Mouse (Mus musculus) embryonic facial prominence, embryonic 15.5 days (tissue): Measurements from ENCODE around the gene Cngb1. TPM values are rescaled to one million over a fixed set of nuclear protein-coding genes. Genes with fewer than 3 reads are reported as not detected.
"Not testable (repeated sequence)": the region's sequence is repeated elsewhere in the genome, so short reads cannot be mapped to it uniquely, and the experiment has no call there.

ENCODE experiments used
- ATAC-seq: fragments of 200-750 bp; cut with Nextera tagmentation; 2 replicates; pipeline ENCODE4 v1.8.0; 2017; ENCODE audit warnings: low read depth, moderate TSS enrichment; ENCODE audit not compliant: insufficient number of reproducible peaks, low FRiP score, low TSS enrichment
- H3K27ac ChIP-seq: fragments of 300-500 bp; sonication (generic); replicated peaks from 2 replicates; pipeline ENCODE4 v1.5.1; 2015; ENCODE audit warnings: mild to moderate bottlenecking, inconsistent platforms
- H3K27me3 ChIP-seq: fragments of 300-500 bp; sonication (generic); 2 replicates; pipeline ENCODE4 v1.6.1; 2015; ENCODE audit warnings: inconsistent platforms
- H3K36me3 ChIP-seq: fragments of 300-500 bp; sonication (generic); 2 replicates; pipeline ENCODE4 v1.6.1; 2015; ENCODE audit warnings: mild to moderate bottlenecking, inconsistent platforms
- H3K4me1 ChIP-seq: fragments of 300-500 bp; sonication (generic); 2 replicates; pipeline ENCODE4 v1.6.1; 2015; ENCODE audit warnings: inconsistent platforms
- H3K4me2 ChIP-seq: fragments of 300-500 bp; sonication (generic); replicated peaks from 2 replicates; pipeline ENCODE4 v1.6.1; 2015; ENCODE audit warnings: mild to moderate bottlenecking, inconsistent platforms
- H3K4me3 ChIP-seq: fragments of 300-500 bp; sonication (generic); replicated peaks from 2 replicates; pipeline ENCODE4 v1.5.1; 2015; ENCODE audit warnings: mild to moderate bottlenecking, inconsistent platforms
- H3K9ac ChIP-seq: fragments of 300-500 bp; sonication (generic); 2 replicates; pipeline ENCODE4 v1.6.1; 2015; ENCODE audit warnings: inconsistent platforms
- H3K9me3 ChIP-seq: fragments of 300-500 bp; sonication (generic); replicated peaks from 2 replicates; pipeline ENCODE4 v1.6.1; 2016; ENCODE audit warnings: inconsistent platforms
- WGBS: fragments of 180-500 bp; shearing (Covaris S2); methylation state at CpG from one replicate; pipeline ENCODE4 v1.1.7; 2015; 5-methylcytosine and 5-hydroxymethylcytosine counted together
- polyA plus RNA-seq: library from polyadenylated mRNA; unstranded; fragments of >200 nt; fragmentation: Nextera tagmentation; extraction: Ambion mirVana; gene quantifications from 2 replicates; pipeline ENCODE4 v1.2.1, GENCODE M21; 2015

The Cngb1 gene
- polyA plus RNA-seq, 1 experiment from 2014 or later = 0.94 TPM

DNA sequence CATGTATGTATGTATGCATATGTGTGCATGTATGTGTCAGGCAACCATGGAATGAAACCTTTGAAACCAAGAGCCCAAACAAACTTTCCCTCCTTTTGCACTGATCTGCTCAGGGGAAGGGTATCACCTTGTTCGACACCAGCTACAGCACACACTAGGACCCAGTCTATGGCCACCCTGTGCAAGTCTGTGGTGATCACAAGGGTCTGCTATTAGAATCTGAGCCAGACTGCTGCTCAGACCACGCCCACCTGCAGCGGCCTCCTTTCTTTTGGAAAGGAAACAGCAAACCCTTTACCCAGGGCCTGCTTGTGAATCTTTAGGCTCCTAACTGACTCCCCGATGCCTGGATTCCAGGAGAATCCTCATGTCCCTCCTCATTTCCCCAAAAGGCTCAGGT lies 62.5 kb downstream of the Cngb1 start:
- no peak for ATAC-seq
- no peaks in the 10 kb centered on the region for H3K9me3 ChIP-seq
- WGBS = 62% methylated on average over 4 of the region's 4 CpGs
- H3K4me2 ChIP-seq = no peak overlapping the region
- no peak overlapping the region for H3K9ac ChIP-seq
- no peak overlapping the region for H3K4me3 ChIP-seq
- H3K4me1 ChIP-seq = 0 out of 2 replicates have a peak, but pooled peaks cover 7% of the 10 kb centered on the region
- no peaks in the 10 kb centered on the region for H3K36me3 ChIP-seq
- no peaks in the 10 kb centered on the region for H3K27me3 ChIP-seq
- H3K27ac ChIP-seq = no peak overlapping the region

GRCm38 (mm10) chr8:95242826-95243571 lies 63.4 kb downstream of the Cngb1 start:
- ATAC-seq = no peak
- 53% methylated on average over 12 of the region's 12 CpGs for WGBS
- H3K9ac ChIP-seq = no peak overlapping the region

GRCm38 (mm10) chr8:95242099-95242825 lies 64.1 kb downstream of the Cngb1 start:
- no peak overlapping the region for H3K4me2 ChIP-seq
- H3K4me3 ChIP-seq = no peak overlapping the region
- 87% methylated on average over 26 of the region's 26 CpGs for WGBS
- ATAC-seq = no peak
- H3K4me1 ChIP-seq = 0 out of 2 replicates have a peak, but pooled peaks cover 7% of the 10 kb centered on the region
- no peak overlapping the region for H3K9ac ChIP-seq
- H3K9me3 ChIP-seq = no peaks in the 10 kb centered on the region
- no peaks in the 10 kb centered on the region for H3K27me3 ChIP-seq
- no peaks in the 10 kb centered on the region for H3K36me3 ChIP-seq
- no peak overlapping the region for H3K27ac ChIP-seq

More at GRCm38 (mm10) chr8:95242826-95243571, 63.4 kb downstream of the Cngb1 start:
- no peak overlapping the region; the same call in 1 of the 2 replicates for H3K27ac ChIP-seq
- H3K4me2 ChIP-seq = no peak overlapping the region
- H3K27me3 ChIP-seq = no peaks in the 10 kb centered on the region
- 0 out of 2 replicates have a peak, but pooled peaks cover 7% of the 10 kb centered on the region for H3K4me1 ChIP-seq
- no peak overlapping the region for H3K4me3 ChIP-seq
- no peaks in the 10 kb centered on the region for H3K36me3 ChIP-seq
- H3K9me3 ChIP-seq = no peaks in the 10 kb centered on the region

GRCm38 (mm10) chr8:95235683-95236082 lies 70.7 kb downstream of the Cngb1 start:
- 7% methylated on average over 3 of the region's 3 CpGs for WGBS
- no peaks in the 10 kb centered on the region for H3K36me3 ChIP-seq
- H3K4me2 ChIP-seq = no peak overlapping the region
- H3K27me3 ChIP-seq = no peaks in the 10 kb centered on the region
- H3K27ac ChIP-seq = no peak overlapping the region
- no peaks in the 10 kb centered on the region for H3K4me1 ChIP-seq
- no peak overlapping the region for H3K4me3 ChIP-seq
- no peak for ATAC-seq
- H3K9ac ChIP-seq = no peak overlapping the region
- H3K9me3 ChIP-seq = no peaks in the 10 kb centered on the region

DNA sequence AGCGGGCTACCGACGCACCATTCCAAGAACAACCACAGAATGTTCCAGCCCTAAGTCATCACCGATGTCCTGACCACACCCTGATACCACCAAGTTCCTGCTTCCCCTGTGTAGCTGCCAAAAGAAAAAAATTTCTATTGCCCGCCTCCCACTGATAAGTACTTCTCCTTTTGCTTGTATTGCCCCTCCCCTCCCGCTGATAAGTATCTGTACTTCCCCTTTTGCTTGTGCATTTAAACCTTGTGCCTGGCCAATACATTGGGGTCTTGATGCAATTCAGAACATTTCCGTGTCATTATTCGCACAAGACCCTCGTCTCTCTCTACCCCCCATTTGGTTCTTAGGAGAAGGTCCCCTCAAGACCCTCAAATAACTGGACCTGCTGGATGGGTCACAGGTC lies 76.3 kb downstream of the Cngb1 start:
- H3K4me3 ChIP-seq, H3K27ac ChIP-seq, H3K9me3 ChIP-seq, H3K27me3 ChIP-seq, H3K4me2 ChIP-seq, ATAC-seq, H3K36me3 ChIP-seq, H3K9ac ChIP-seq: not testable (repeated sequence)
- H3K4me1 ChIP-seq = peaks cover 14% of the 10 kb centered on the region
- 90% methylated on average over 9 of the region's 9 CpGs for WGBS

DNA sequence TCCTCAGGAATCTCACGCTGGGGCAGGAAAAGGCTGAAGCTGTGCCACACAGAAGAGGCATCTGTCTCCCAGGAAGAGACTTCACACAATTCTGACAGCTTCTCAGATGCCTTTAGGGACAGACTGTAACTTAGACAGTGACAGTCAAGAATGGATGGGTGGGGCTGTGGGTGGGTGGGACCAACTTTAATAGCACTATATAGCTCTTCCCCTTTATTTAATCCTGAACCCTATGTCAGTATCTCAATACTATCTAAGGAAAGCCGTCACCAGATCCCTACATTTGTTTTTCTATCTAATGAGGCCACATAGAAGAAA lies 79.3 kb downstream of the Cngb1 start:
- peaks cover 14% of the 10 kb centered on the region for H3K4me1 ChIP-seq
- WGBS = 26% methylated on average over 2 of the region's 2 CpGs
- no peaks in the 10 kb centered on the region for H3K9me3 ChIP-seq
- no peaks in the 10 kb centered on the region for H3K27me3 ChIP-seq
- H3K27ac ChIP-seq = 0 out of 2 replicates have a peak overlapping the region, but pooled peaks have one; percentile 0
- no peaks in the 10 kb centered on the region for H3K36me3 ChIP-seq
- ATAC-seq = peak; percentile 43; the same call in 1 of the 2 replicates
- no peak overlapping the region for H3K9ac ChIP-seq
- no peak overlapping the region for H3K4me2 ChIP-seq
- no peak overlapping the region for H3K4me3 ChIP-seq

- Histone ChIP-seq H3K9ac (no peak overlapping the region), H3K27me3 (no peaks in the 10 kb centered on the region), H3K4me1 (peaks cover 14% of the 10 kb centered on the region), H3K9me3 (no peaks in the 10 kb centered on the region), H3K36me3 (no peaks in the 10 kb centered on the region), H3K4me3 (no peak overlapping the region), H3K4me2 (no peak overlapping the region), H3K27ac (0 out of 2 replicates have a peak overlapping the region, but pooled peaks have one; percentile 0)
- ATAC-seq = no peak
- 40% methylated on average over 7 of the region's 7 CpGs for WGBS
Observed at GRCm38 (mm10) chr8:95226251-95227150, 79.9 kb downstream of the Cngb1 start.

DNA sequence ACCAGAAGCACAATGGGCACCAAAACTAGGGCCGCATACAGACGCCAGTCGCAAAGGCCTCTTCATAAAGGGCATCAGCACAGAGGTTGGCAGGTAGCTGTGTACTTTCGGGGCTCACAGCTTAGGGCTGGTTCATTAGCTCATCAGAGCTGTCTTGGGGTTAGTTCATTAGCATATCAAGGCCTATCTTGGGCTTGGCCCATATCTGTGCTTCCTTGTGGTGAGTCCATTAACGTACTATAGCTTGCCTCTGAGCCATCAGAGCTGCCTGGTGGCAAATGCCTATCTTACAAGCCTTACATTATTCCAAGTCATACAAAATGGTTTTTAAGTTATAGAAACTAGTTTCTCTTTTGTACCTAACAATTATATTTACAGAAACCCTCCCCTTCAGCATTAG lies 82.4 kb downstream of the Cngb1 start:
- H3K36me3 ChIP-seq = no peaks in the 10 kb centered on the region
- H3K4me1 ChIP-seq = peaks cover 14% of the 10 kb centered on the region
- H3K9me3 ChIP-seq = no peaks in the 10 kb centered on the region
- no peaks in the 10 kb centered on the region for H3K27me3 ChIP-seq
- no peak overlapping the region for H3K4me3 ChIP-seq
- no peak overlapping the region for H3K4me2 ChIP-seq
- no peak for ATAC-seq
- 91% methylated on average over 5 of the region's 5 CpGs for WGBS
- no peak overlapping the region for H3K27ac ChIP-seq
- H3K9ac ChIP-seq = no peak overlapping the region

- Histone ChIP-seq H3K4me3 (no peak overlapping the region), H3K4me1 (0 out of 2 replicates have a peak, but pooled peaks cover 1% of the 10 kb centered on the region), H3K36me3 (no peaks in the 10 kb centered on the region), H3K27ac (no peak overlapping the region), H3K27me3 (no peaks in the 10 kb centered on the region), H3K4me2 (no peak overlapping the region), H3K9ac (no peak overlapping the region), H3K9me3 (no peaks in the 10 kb centered on the region)
- 22% methylated on average over 2 of the region's 2 CpGs for WGBS
- no peak for ATAC-seq
Observed at GRCm38 (mm10) chr8:95221045-95221444, 85.3 kb downstream of the Cngb1 start.

GRCm38 (mm10) chr8:95220571-95220998 lies 85.8 kb downstream of the Cngb1 start:
- Histone ChIP-seq H3K36me3 (no peaks in the 10 kb centered on the region), H3K9ac (no peak overlapping the region), H3K27me3 (no peaks in the 10 kb centered on the region), H3K4me3 (no peak overlapping the region), H3K9me3 (no peaks in the 10 kb centered on the region), H3K4me1 (no peaks in the 10 kb centered on the region), H3K4me2 (no peak overlapping the region), H3K27ac (no peak overlapping the region)
- ATAC-seq = no peak; the same call in 1 of the 2 replicates
- 31% methylated on average over 7 of the region's 7 CpGs for WGBS

GRCm38 (mm10) chr8:95219623-95220022 lies 86.8 kb downstream of the Cngb1 start:
- 85% methylated on average over 8 of the region's 8 CpGs for WGBS

More at GRCm38 (mm10) chr8:95219623-95220022, 86.8 kb downstream of the Cngb1 start:
- Histone ChIP-seq H3K4me3 (no peak overlapping the region), H3K4me2 (no peak overlapping the region), H3K9ac (no peak overlapping the region), H3K27me3 (no peaks in the 10 kb centered on the region), H3K9me3 (no peaks in the 10 kb centered on the region), H3K36me3 (no peaks in the 10 kb centered on the region), H3K27ac (no peak overlapping the region), H3K4me1 (no peaks in the 10 kb centered on the region)
- ATAC-seq = no peak
